Mouse (Mus musculus): ENCODE results near the gene Pitpnm1. TPM values are rescaled to one million over a fixed set of nuclear protein-coding genes. Genes with fewer than 3 reads are reported as not detected.

Pitpnm1 gene
- polyA plus RNA-seq, 1 experiment from 2014 or later, result 18.9 TPM

GRCm38 (mm10) chr19:4090446-4090845 is 9.4 kb upstream of the Pitpnm1 start:
- no peak for DNase-seq (ENCODE audit: low spot score)
- Histone ChIP-seq H3K4me2 (replicated peaks; ENCODE audit: low read depth, low read length) (no peak overlapping the region), H3K27ac (ENCODE audit: low read length) (no peak overlapping the region), H3K27me3 (replicated peaks; ENCODE audit: insufficient read depth, low read length) (no peaks in the 10 kb centered on the region), H3K36me3 (ENCODE audit: insufficient read depth, low read length) (no peaks in the 10 kb centered on the region), H3K9ac (replicated peaks; ENCODE audit: low read depth) (no peak overlapping the region), H3K4me3 (ENCODE audit: low read depth, low read length) (no peak overlapping the region), H3K4me1 (ENCODE audit: insufficient read depth, low read depth, low read length) (no peaks in the 10 kb centered on the region), H3K9me3 (ENCODE audit: low read length) (no peaks in the 10 kb centered on the region)
- TF ChIP-seq CTCF (IDR thresholded peaks at IDR 0.05), result no peak
- TF ChIP-seq EP300 (IDR thresholded peaks at IDR 0.05), result no peak
- ATAC-seq, result no peak
- 84% methylated on average over 3 of the region's 3 CpGs for WGBS

GRCm38 (mm10) chr19:4091383-4091782 is 8.4 kb upstream of the Pitpnm1 start:
- DNase-seq (ENCODE audit: low spot score) (no peak), ATAC-seq (no peak)
- H3K27ac ChIP-seq (ENCODE audit: low read length), result no peak overlapping the region
- no peaks in the 10 kb centered on the region for H3K4me1 ChIP-seq (ENCODE audit: insufficient read depth, low read depth, low read length)
- no peak for TF ChIP-seq EP300 (IDR thresholded peaks at IDR 0.05)
- no peak for TF ChIP-seq CTCF (IDR thresholded peaks at IDR 0.05)
- H3K4me2 ChIP-seq (replicated peaks; ENCODE audit: low read depth, low read length), result no peak overlapping the region
- no peaks in the 10 kb centered on the region for H3K36me3 ChIP-seq (ENCODE audit: insufficient read depth, low read length)
- 45% methylated on average over 2 of the region's 2 CpGs for WGBS
- no peaks in the 10 kb centered on the region for H3K9me3 ChIP-seq (ENCODE audit: low read length)
- H3K27me3 ChIP-seq (replicated peaks; ENCODE audit: insufficient read depth, low read length), result no peaks in the 10 kb centered on the region
- H3K9ac ChIP-seq (replicated peaks; ENCODE audit: low read depth), result no peak overlapping the region
- H3K4me3 ChIP-seq (ENCODE audit: low read depth, low read length), result no peak overlapping the region

- ATAC-seq, result no peak
- H3K27me3 ChIP-seq (replicated peaks; ENCODE audit: insufficient read depth, low read length), result no peaks in the 10 kb centered on the region
Measured at GRCm38 (mm10) chr19:4092750-4093149, 7.0 kb upstream of the Pitpnm1 start.

GRCm38 (mm10) chr19:4093772-4094171 is 6.0 kb upstream of the Pitpnm1 start:
- Histone ChIP-seq H3K36me3 (ENCODE audit: insufficient read depth, low read length) (no peaks in the 10 kb centered on the region), H3K9ac (replicated peaks; ENCODE audit: low read depth) (no peak overlapping the region), H3K4me1 (ENCODE audit: insufficient read depth, low read depth, low read length) (peaks cover 7% of the 10 kb centered on the region; the same call in 1 of the 2 replicates), H3K4me3 (ENCODE audit: low read depth, low read length) (no peak overlapping the region), H3K27me3 (replicated peaks; ENCODE audit: insufficient read depth, low read length) (no peaks in the 10 kb centered on the region), H3K9me3 (ENCODE audit: low read length) (no peaks in the 10 kb centered on the region), H3K4me2 (replicated peaks; ENCODE audit: low read depth, low read length) (no peak overlapping the region), H3K27ac (ENCODE audit: low read length) (peak overlapping the region; percentile 38; the same call in 1 of the 2 replicates)
- 41% methylated on average over 7 of the region's 7 CpGs for WGBS
- no peak for ATAC-seq
- TF ChIP-seq CTCF (IDR thresholded peaks at IDR 0.05), result no peak
- TF ChIP-seq EP300 (IDR thresholded peaks at IDR 0.05), result no peak
- DNase-seq (ENCODE audit: low spot score), result peak; percentile 49

More at GRCm38 (mm10) chr19:4092750-4093149, 7.0 kb upstream of the Pitpnm1 start:
- no peak for TF ChIP-seq CTCF (IDR thresholded peaks at IDR 0.05)
- Histone ChIP-seq H3K4me3 (ENCODE audit: low read depth, low read length) (no peak overlapping the region), H3K27ac (ENCODE audit: low read length) (no peak overlapping the region), H3K4me1 (ENCODE audit: insufficient read depth, low read depth, low read length) (no peaks in the 10 kb centered on the region), H3K36me3 (ENCODE audit: insufficient read depth, low read length) (no peaks in the 10 kb centered on the region), H3K4me2 (replicated peaks; ENCODE audit: low read depth, low read length) (no peak overlapping the region), H3K9ac (replicated peaks; ENCODE audit: low read depth) (no peak overlapping the region), H3K9me3 (ENCODE audit: low read length) (no peaks in the 10 kb centered on the region)
- no peak for DNase-seq (ENCODE audit: low spot score)
- WGBS, result 62% methylated on average over 3 of the region's 3 CpGs

- DNase-seq (ENCODE audit: low spot score) (no peak), ATAC-seq (no peak)
- TF ChIP-seq EP300 (IDR thresholded peaks at IDR 0.05) (no peak), CTCF (IDR thresholded peaks at IDR 0.05) (no peak)
- Histone ChIP-seq H3K9ac (replicated peaks; ENCODE audit: low read depth) (no peak overlapping the region), H3K27me3 (replicated peaks; ENCODE audit: insufficient read depth, low read length) (no peaks in the 10 kb centered on the region), H3K4me3 (ENCODE audit: low read depth, low read length) (no peak overlapping the region), H3K4me2 (replicated peaks; ENCODE audit: low read depth, low read length) (no peak overlapping the region), H3K4me1 (ENCODE audit: insufficient read depth, low read depth, low read length) (peaks cover 10% of the 10 kb centered on the region; the same call in 1 of the 2 replicates), H3K36me3 (ENCODE audit: insufficient read depth, low read length) (no peaks in the 10 kb centered on the region), H3K27ac (ENCODE audit: low read length) (peak overlapping the region; percentile 38; the same call in 1 of the 2 replicates), H3K9me3 (ENCODE audit: low read length) (no peaks in the 10 kb centered on the region)
- 77% methylated on average over 3 of the region's 3 CpGs for WGBS
Measured at GRCm38 (mm10) chr19:4094348-4094747, 5.5 kb upstream of the Pitpnm1 start.

GRCm38 (mm10) chr19:4094774-4095303 is 5.0 kb upstream of the Pitpnm1 start:
- Histone ChIP-seq H3K9me3 (ENCODE audit: low read length) (no peaks in the 10 kb centered on the region), H3K4me1 (ENCODE audit: insufficient read depth, low read depth, low read length) (peaks cover 15% of the 10 kb centered on the region; the same call in 1 of the 2 replicates), H3K36me3 (ENCODE audit: insufficient read depth, low read length) (no peaks in the 10 kb centered on the region), H3K9ac (replicated peaks; ENCODE audit: low read depth) (no peak overlapping the region), H3K4me3 (ENCODE audit: low read depth, low read length) (no peak overlapping the region), H3K4me2 (replicated peaks; ENCODE audit: low read depth, low read length) (no peak overlapping the region), H3K27ac (ENCODE audit: low read length) (no peak overlapping the region), H3K27me3 (replicated peaks; ENCODE audit: insufficient read depth, low read length) (no peaks in the 10 kb centered on the region)
- WGBS, result 66% methylated on average over 5 of the region's 5 CpGs
- TF ChIP-seq CTCF (IDR thresholded peaks at IDR 0.05) (no peak), EP300 (IDR thresholded peaks at IDR 0.05) (no peak)
- DNase-seq (ENCODE audit: low spot score), result no peak
- ATAC-seq, result no peak

Measured in lung, postnatal 0 days (tissue).